Mouse (Mus musculus) hematopoietic stem cell, adult 5-6 weeks (primary cell): ENCODE data around the gene Srpk2. TPM values are rescaled to one million over a fixed set of nuclear protein-coding genes. Genes with fewer than 3 reads are reported as not detected.
A peak's percentile ranks its signal among the peaks of the same experiment; 100 is the strongest.

Source experiments
- ATAC-seq, 2 experiments: fragments of 125-278 bp in 1 of 2; replicated peaks in 1 of 2; 2 replicates each; pipeline ENCODE4 v1.8.0; 2016 to 2017; ENCODE audit warnings: inconsistent platforms in 2 of 2, mild to moderate bottlenecking in 2 of 2, moderate number of reproducible peaks in 2 of 2, low read depth in 1 of 2, moderate TSS enrichment in 1 of 2; ENCODE audit not compliant: low FRiP score in 2 of 2, poor library complexity in 2 of 2, severe bottlenecking in 2 of 2, insufficient read depth in 1 of 2, low TSS enrichment in 1 of 2
- total RNA-seq: library from RNA; stranded (forward); fragments of 172-1452, 232-1000 nt; gene quantifications from 2 replicates; pipeline ENCODE4 v1.2.3, GENCODE M21; 2017

The Srpk2 gene
- total RNA-seq, 1 experiment from 2014 or later: 57.6 TPM

DNA sequence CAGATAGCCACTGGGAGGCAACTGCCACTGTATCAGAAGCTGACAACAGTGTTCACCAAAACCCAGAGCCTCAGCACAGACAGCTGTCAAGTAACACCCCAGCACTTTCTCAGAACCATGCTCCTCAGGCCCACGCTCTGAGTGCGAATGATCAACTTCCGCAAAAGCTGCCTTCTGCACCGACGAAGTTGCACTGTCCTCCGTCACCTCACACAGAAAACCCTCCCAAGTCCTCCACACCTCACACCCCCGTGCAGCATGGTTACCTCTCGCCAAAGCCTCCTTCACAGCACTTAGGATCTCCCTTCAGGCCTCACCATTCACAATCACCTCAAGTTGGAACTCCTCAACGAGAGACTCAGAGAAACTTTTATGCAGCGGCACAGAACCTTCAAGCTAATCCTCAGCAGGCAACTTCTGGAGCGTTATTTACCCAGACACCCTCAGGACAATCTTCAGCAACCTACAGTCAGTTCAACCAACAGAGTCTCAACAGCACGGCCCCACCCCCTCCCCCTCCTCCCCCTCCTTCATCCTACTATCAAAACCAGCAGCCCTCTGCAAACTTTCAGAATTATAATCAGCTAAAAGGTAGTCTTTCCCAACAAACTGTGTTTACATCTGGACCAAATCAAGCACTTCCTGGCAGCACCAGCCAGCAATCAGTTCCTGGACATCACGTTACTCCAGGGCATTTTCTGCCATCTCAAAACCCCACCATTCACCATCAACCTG, 182.7 kb downstream of the Srpk2 start:
- no peak for ATAC-seq

DNA sequence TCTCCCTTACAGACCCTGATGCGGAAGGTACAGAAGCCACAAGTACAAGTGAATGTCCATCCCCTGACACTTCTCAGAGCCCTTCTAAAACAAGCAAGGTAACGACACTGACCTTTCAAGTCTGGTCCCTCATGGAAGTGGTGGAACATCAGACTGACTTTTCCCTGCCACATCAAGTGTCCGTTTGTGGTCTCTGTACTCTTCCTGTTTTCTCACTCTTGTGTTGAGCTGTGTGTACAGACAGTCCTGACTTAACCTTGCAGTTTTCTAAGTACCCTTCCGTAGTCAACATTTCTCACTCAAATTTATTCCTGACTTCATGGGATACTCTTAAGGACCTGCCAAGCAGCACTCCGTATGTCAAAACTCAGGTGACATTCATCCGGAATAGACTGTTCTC, 183.7 kb downstream of the Srpk2 start:
- no peak for ATAC-seq

DNA sequence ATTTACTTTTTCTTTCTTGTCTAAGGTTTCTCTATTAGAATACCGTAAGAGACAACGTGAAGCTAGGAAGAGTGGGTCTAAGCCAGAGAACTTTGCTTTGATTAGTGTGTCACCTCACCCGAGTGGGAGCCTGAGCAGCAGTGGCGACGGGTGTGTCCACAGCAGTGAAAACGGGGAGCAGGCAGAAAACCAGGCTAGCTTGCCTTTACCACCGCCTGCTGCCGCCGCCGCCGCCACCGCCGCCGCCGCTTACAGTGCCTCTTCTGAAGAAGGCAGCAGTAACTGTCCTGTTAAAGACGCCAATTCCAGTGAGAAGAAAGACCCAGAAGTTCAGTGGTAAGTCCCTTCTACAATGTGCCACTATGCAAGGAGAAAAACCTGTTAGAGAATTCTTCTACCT, 185.2 kb downstream of the Srpk2 start:
- no peak for ATAC-seq

DNA sequence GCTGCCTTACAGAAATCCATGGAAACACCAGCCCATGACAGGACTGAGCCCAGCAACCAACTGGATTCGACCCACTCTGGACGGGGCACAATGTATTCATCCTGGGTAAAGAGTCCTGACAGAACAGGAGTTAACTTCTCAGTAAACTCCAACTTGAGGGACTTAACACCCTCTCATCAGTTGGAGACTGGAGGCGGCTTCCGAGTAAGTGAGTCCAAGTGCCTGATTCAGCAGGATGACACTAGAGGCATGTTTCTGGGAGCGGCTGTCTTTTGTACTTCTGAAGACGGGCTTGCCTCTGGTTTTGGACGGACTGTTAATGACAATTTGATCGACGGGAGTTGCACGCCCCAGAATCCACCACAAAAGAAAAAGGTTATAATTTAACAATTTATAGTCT, 186.5 kb downstream of the Srpk2 start:
- ATAC-seq: no peak

DNA sequence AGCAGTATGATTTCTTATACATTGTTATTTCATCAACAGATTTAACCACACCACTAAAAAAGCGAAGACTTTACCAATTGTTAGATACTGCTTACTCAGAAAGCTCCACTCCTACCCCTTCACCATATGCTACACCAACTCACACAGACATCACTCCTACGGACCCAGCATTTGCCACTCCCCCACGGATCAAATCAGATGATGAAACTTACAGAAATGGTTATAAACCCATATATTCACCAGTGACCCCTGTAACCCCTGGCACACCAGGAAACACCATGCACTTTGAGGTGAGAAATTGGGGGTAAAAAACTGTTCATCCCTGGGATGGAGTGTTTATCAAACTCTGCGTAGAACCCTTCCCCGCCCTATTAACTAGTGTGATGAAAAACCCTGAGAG, 187.5 kb downstream of the Srpk2 start:
- no peak for ATAC-seq

DNA sequence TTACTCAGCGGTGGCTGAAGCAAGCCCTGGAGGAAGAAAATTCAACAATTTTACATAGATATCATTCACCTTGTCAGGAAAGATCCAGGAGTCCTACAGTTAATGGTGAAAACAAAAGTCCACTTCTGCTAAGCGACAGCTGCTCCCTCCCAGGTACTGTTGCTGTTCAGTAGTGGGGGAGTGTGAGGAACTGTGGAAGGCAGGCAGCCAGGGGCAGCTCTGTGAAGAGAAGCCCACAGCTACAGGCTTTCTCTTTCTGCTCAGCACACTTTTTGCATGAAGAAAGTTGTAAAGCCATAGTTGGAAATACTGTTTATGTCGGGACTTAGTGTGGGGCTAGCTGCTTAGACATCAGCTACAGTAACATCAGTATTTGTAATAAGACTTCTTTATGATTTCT, 188.0 kb downstream of the Srpk2 start:
- ATAC-seq: no peak

DNA sequence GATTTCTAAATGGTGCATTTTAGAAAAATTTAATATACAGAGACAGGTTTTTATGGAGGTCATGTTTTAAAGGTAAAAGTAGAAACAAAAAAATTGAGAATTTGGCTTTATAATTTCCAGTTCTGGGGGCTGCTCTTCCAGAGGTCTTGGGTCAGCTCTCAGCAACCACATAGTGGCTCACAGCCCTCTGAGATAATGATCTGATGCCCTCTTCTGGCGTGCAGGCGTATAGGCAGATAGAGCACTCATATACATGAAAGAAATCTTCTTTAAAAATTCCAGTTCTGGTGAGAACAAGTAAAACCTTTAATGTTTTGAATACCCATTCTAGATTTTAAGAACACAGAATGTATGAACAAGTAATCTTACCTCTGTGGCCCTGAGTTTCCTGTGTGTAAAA, 193.6 kb downstream of the Srpk2 start:
- peak in 1 of 2 experiments; percentile 68; a peak in 3 of 4 replicates for ATAC-seq

DNA sequence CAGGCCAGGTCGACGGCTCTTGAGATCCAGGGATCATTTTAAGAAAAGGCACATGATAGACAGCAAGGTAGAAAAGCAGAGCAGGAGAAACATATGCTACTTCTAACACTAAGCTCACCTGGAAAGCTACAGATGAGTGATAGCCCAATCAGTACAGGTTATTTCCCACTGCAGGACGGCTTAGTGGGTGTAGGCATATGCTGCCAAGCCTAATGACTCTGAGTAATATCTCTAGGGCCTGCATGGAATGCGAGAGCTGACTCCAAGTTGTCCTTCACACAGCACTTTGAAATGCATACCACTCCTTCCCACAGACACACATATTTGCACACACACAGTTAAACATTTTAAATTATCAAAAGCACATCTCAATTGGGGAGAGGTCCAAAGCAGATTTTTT, 195.2 kb downstream of the Srpk2 start:
- no peak for ATAC-seq

DNA sequence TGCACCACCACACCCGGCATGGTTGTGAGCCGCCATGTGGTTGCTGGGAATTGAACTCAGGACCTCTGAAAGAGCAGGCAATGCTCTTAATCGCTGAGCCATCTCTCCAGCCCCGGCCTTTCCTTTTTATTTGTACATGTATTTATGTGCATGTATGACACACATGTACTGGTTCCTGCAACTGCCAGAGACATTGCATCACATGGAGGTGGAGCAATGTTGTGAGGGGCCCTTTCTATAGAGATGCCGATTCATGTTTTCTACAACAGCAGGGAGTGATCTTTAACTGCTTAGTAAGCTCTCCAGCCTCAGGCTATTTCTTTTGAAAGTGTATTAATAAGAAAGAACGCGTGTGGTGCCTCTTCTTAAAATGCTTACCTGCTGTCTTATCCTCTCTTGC, 200.6 kb downstream of the Srpk2 start:
- no peak for ATAC-seq

DNA sequence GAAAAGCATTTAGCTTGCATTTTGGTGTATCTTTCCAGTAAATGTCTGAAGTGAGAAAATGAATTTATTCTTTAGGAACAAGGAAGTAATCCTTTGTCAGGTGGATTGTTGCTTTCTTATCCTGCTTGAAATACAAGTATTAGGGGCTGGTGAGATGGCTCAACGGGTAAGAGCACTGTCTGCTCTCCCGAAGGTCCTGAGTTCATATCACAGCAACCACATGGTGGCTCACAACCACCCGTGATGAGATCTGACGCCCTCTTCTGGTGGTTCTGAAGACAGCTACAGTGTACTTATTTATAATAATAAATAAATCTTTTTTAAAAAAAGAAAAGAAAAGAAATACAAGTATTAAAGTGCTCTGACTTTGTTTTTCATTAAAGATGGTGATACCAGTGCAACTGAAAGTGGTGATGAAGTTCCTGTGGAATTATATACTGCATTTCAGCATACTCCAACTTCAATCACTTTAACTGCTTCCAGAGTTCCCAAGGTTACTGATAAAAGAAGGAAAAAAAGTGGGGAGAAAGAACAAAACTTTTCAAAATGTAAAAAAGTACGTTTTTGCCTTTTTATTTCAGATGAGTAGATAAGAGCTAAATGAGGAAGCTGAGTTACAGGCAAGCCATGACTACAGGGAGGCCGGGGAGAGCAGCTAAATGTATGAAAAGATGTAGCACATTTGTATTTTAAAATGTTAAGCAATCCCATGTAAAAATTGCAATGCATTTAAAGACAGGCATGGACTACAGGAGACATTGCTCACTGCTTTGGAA, 211.1 kb downstream of the Srpk2 start:
- ATAC-seq: no peak

DNA sequence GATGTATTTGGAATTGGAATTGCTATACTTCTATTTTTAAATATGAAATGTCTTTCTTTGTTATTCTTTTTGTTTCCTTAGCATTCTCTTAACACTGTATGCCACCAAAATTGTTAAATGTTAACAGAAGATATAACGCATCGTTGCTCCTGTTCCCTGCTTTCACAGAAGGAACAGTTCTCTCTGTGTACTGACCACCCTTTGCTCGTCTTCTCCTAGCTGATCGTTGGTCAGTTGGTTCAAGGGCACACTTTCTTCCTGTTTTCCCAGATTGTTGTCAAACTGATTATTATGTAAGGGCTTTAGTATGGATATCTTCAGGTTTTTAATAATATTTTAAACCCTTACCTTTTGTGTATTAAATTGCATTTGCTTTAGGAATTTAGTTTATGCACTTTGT, 217.9 kb downstream of the Srpk2 start:
- ATAC-seq: no peak

DNA sequence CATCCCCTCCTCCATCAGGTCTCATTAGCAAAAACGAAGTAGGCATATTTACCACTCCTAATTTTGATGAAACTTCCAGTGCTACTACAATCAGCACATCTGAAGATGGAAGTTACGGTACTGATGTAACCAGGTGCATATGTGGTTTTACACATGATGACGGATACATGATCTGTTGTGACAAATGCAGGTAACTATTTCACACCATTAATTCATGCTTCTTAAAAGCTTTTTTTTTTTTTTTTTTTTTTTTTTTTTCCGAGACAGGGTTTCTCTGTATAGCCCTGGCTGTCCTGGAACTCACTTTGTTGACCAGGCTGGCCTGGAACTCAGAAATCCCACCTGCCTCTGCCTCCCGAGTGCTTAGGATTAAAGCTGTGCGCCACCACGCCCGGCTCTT, 219.7 kb downstream of the Srpk2 start:
- no peak for ATAC-seq

DNA sequence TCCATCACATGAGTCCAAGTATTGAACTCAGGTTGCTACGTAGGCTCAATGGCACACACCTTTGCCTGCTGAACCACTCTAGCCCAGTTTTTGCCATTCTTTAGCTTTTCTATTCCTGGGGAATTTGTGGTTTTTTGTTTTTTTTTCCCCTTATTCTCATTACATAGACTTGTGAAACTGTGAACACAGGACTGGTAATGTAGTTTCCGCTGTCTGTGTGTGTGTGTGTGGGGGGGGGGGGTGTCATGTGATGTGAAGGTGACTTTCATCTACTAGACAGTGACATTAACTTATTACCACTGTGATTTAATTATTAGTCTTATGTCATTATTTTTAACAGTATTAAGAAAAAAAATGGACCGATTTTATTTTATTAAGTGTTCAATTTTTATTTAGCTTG, 220.2 kb downstream of the Srpk2 start:
- ATAC-seq: no peak

DNA sequence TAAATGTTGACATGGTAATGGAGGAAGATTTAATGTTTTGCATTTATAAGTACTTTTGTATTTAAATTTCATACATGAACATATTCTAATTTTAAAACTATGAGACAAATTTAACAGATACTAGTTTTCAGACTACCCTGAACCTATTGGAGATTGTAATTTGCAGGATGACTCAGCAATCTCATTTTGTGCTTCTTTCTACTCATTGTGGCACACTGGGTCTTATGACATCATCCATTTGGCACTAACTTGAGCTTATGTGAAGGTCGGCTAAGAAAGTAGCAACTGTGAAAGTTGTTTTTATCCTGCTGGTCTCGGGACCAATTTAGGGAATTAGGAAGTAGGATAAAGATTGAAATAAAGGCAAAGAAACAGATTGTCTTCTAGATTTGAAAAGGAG, 222.7 kb downstream of the Srpk2 start:
- peak; percentile 42 to 56; a peak in 1 of 4 replicates for ATAC-seq

DNA sequence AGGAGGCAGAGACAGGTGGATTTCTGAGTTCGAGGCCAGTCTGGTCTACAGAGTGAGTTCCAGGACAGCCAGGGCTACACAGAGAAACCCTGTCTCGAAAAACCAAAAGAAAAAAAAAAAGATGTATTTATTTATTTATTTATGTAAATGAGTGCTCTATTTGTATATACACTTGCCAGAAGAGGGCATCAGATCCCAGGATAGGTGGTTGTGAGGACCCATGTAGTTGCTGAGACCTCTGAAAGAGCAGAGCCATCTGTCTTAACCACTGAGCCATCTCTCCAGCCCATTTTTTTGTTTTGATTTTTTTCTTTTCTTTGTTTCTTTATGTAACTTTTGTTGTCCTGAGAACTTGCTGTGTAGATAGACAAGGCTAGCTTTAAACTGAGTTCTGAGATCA, 230.9 kb downstream of the Srpk2 start:
- 0 out of 4 replicates have a peak, but pooled peaks of 1 of the 2 experiments have one; percentile 51 for ATAC-seq
